Mouse (Mus musculus): ENCODE results near the gene Zfp653.

The Zfp653 gene

GRCm38 (mm10) chr9:22069881-22070553 is 1.2 kb downstream of the Zfp653 start:
- DNase-seq (ENCODE audit: low read depth) = peak; percentile 40

GRCm38 (mm10) chr9:22067195-22067594 is 4.0 kb downstream of the Zfp653 start:
- DNase-seq (ENCODE audit: low read depth) = no peak

GRCm38 (mm10) chr9:22066433-22066832 is 4.7 kb downstream of the Zfp653 start:
- DNase-seq (ENCODE audit: low read depth) = peak; percentile 64

- no peak for DNase-seq (ENCODE audit: low read depth)
Observed at GRCm38 (mm10) chr9:22065642-22066041, 5.5 kb downstream of the Zfp653 start.

GRCm38 (mm10) chr9:22064341-22064740 is 6.8 kb downstream of the Zfp653 start:
- DNase-seq (ENCODE audit: low read depth) = no peak

- DNase-seq (ENCODE audit: low read depth) = no peak
Observed at GRCm38 (mm10) chr9:22061339-22061738, 9.8 kb downstream of the Zfp653 start.

GRCm38 (mm10) chr9:22058011-22058424 is 13.2 kb downstream of the Zfp653 start:
- peak; percentile 22 for DNase-seq (ENCODE audit: low read depth)

GRCm38 (mm10) chr9:22057031-22057517 is 14.1 kb downstream of the Zfp653 start:
- no peak for DNase-seq (ENCODE audit: low read depth)

GRCm38 (mm10) chr9:22056303-22056910 is 14.8 kb downstream of the Zfp653 start:
- no peak for DNase-seq (ENCODE audit: low read depth)

GRCm38 (mm10) chr9:22055713-22056112 is 15.5 kb downstream of the Zfp653 start:
- no peak for DNase-seq (ENCODE audit: low read depth)

GRCm38 (mm10) chr9:22054411-22055076 is 16.6 kb downstream of the Zfp653 start:
- no peak for DNase-seq (ENCODE audit: low read depth)

- DNase-seq (ENCODE audit: low read depth) = no peak
Observed at GRCm38 (mm10) chr9:22053657-22054056, 17.5 kb downstream of the Zfp653 start.

- no peak for DNase-seq (ENCODE audit: low read depth)
Observed at GRCm38 (mm10) chr9:22051958-22052254, 19.3 kb downstream of the Zfp653 start, which contains the start of gene Elavl3. TSS of gene Elavl3 (minus strand) at chr9:22052023.

- no peak for DNase-seq (ENCODE audit: low read depth)
Observed at GRCm38 (mm10) chr9:22051161-22051957, 19.8 kb downstream of the Zfp653 start.

GRCm38 (mm10) chr9:22050351-22050889 is 20.8 kb downstream of the Zfp653 start:
- no peak for DNase-seq (ENCODE audit: low read depth)

GRCm38 (mm10) chr9:22049721-22050270 is 21.4 kb downstream of the Zfp653 start:
- DNase-seq (ENCODE audit: low read depth) = no peak

GRCm38 (mm10) chr9:22049315-22049714 is 21.9 kb downstream of the Zfp653 start:
- no peak for DNase-seq (ENCODE audit: low read depth)

GRCm38 (mm10) chr9:22047329-22047728 is 23.8 kb downstream of the Zfp653 start:
- no peak for DNase-seq (ENCODE audit: low read depth)

- no peak for DNase-seq (ENCODE audit: low read depth)
Observed at GRCm38 (mm10) chr9:22041832-22042231, 29.3 kb downstream of the Zfp653 start.

- no peak for DNase-seq (ENCODE audit: low read depth)
Observed at GRCm38 (mm10) chr9:22037826-22038225, 33.4 kb downstream of the Zfp653 start.

- DNase-seq (ENCODE audit: low read depth) = no peak
Observed at GRCm38 (mm10) chr9:22035300-22036044, 35.7 kb downstream of the Zfp653 start.

Data from 416B (cell line).